Mouse (Mus musculus): ENCODE measurements at regions not wholly inside any gene's neighbourhood (a gene's known extent, or its start where the extent isn't known, plus 50 kb on each side); places are given as distances from the start of the nearest gene placed in this dataset.

DNA sequence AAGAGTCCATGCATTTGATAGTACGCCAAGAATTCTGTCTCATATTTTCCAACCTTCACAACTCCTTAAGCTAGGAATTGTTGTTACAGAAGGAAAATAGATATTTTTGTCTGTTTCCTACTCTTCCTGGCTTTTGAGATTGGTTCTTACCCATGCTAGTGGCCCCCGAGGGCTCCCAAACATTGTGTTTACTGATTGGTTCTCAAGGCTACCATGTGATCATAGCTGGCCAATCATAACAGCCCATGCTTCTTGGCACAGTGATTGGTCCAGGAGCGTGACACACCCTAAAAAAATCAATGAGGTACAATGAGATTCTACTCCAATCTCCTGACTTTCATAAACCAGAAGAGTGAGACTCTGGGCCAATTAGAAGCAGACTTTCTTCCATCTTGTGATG, 150.0 kb downstream of the Csl start:
- no peak for TF ChIP-seq POLR2A (IDR thresholded peaks at IDR 0.05; ENCODE audit: borderline replicate concordance, low read depth, low read length)
- no peak for TF ChIP-seq CTCF (IDR thresholded peaks at IDR 0.05; ENCODE audit: low read depth, low read length)

Data from bone marrow macrophage, adult 2 months (primary cell).